Mouse (Mus musculus) forebrain, embryonic 16.5 days (tissue): Measurements from ENCODE around the gene Dnajc28. TPM values are rescaled to one million over a fixed set of nuclear protein-coding genes. Genes with fewer than 3 reads are reported as not detected.

Experiments
- ATAC-seq: fragments of 200-750 bp; cut with Nextera tagmentation; 2 replicates; pipeline ENCODE4 v1.8.0; 2017; ENCODE audit warnings: mild to moderate bottlenecking, moderate library complexity
- H3K27ac ChIP-seq: fragments of 300-500 bp; sonication (generic); 2 replicates; pipeline ENCODE4 v1.5.1; 2014; ENCODE audit warnings: low read length, control low read depth
- H3K27me3 ChIP-seq: fragments of 300-500 bp; sonication (generic); replicated peaks from 2 replicates; pipeline ENCODE4 v1.6.1; 2014; ENCODE audit warnings: low read length; ENCODE audit not compliant: control insufficient read depth, insufficient read depth
- H3K36me3 ChIP-seq: fragments of 300-500 bp; sonication (generic); 2 replicates; pipeline ENCODE4 v1.6.1; 2014; ENCODE audit not compliant: control insufficient read depth, insufficient read depth
- H3K4me1 ChIP-seq: fragments of 300-500 bp; sonication (generic); replicated peaks from 2 replicates; pipeline ENCODE4 v1.6.1; 2014; ENCODE audit warnings: low read length; ENCODE audit not compliant: control insufficient read depth, insufficient read depth
- H3K4me2 ChIP-seq: fragments of 300-500 bp; sonication (generic); 2 replicates; pipeline ENCODE4 v1.6.1; 2014; ENCODE audit warnings: mild to moderate bottlenecking, low read length, control low read depth
- H3K4me3 ChIP-seq: fragments of 300-500 bp; sonication (generic); replicated peaks from 2 replicates; pipeline ENCODE4 v1.5.1; 2014; ENCODE audit warnings: mild to moderate bottlenecking, low read length, control low read depth
- H3K9ac ChIP-seq: fragments of 300-500 bp; sonication (generic); replicated peaks from 2 replicates; pipeline ENCODE4 v1.6.1; 2014; ENCODE audit warnings: low read depth, low read length, control low read depth
- H3K9me3 ChIP-seq: fragments of 300-500 bp; sonication (generic); 2 replicates; pipeline ENCODE4 v1.6.1; 2016; ENCODE audit warnings: low read length; ENCODE audit not compliant: control insufficient read depth
- WGBS: fragments of 180-500 bp; shearing (Covaris S2); extraction: QIAGEN DNeasy Blood & Tissue Kit; methylation state at CpG from one replicate; pipeline ENCODE4 v1.1.7; 2014; 5-methylcytosine and 5-hydroxymethylcytosine counted together
- polyA plus RNA-seq: library from polyadenylated mRNA; unstranded; fragments of >200 nt; fragmentation: Nextera tagmentation; extraction: Ambion mirVana; gene quantifications from 2 replicates; pipeline ENCODE4 v1.2.1, GENCODE M21; 2015

The Dnajc28 gene
- polyA plus RNA-seq: 6.9 and 8.5 TPM in 2 replicates

DNA sequence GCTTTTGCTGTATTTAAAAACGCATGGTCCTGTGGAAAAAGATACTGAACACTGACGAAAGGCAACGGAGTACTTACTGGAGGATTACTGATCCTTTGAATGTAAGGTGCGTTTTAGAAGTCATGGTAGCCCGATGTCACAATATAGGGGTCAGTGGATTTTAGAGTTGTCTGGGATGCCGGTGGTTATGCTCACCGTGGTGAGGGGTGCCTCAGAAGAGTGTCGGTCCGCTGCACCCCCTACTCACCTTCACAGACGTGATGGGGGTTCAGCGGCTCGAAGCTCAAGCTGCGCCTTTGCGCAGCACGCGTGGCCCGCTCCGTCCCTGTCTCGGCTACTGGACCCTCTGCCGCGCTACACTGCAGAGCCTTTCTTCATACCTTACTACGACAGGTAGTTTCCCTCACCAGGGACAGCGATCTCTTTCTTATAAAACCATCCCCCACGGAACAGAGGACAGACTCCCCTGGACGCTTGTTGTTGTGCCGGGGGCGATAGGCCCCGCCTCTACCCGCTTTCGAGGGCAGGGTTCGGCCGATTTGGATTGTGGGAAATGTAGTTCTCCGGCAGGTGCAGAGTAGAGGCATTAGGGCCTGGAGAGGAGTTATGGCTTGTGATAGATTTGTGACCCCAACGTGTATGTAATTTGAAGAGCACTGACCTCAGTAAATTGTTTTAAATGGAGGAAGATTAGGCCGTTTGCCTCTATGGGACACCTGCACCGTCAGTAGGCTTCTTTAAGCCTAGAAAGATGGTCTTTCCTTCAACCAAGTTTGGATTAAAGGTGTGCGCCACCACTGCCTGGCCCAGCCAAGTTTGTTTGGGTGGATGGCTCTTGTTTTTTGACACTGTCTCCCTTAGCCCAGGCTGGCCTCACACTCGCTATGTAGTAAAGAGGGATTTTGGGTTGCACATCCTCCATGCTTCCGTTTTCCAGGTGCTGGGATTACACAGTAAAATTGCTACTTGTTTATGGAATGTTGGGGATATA lies at the start of gene Dnajc28:
TSS of gene Dnajc28 (minus strand) at position 516 of the 991 bp plus-strand sequence.
- H3K4me3 ChIP-seq: peak within 1 kb of the TSS; percentile 73
- H3K4me2 ChIP-seq: peak within 1 kb of the TSS; percentile 81
- H3K27ac ChIP-seq: no peak within 1 kb of the TSS
- WGBS: 9% methylated on average over 39 of the region's 39 CpGs
- peak; percentile 97 for ATAC-seq
- no peaks in the 10 kb centered on the region for H3K9me3 ChIP-seq
- H3K4me1 ChIP-seq: peaks cover 5% of the 10 kb centered on the region
- H3K36me3 ChIP-seq: peaks cover 9% of the 10 kb centered on the region
- peak within 1 kb of the TSS; percentile 80 for H3K9ac ChIP-seq
- no peaks in the 10 kb centered on the region for H3K27me3 ChIP-seq

DNA sequence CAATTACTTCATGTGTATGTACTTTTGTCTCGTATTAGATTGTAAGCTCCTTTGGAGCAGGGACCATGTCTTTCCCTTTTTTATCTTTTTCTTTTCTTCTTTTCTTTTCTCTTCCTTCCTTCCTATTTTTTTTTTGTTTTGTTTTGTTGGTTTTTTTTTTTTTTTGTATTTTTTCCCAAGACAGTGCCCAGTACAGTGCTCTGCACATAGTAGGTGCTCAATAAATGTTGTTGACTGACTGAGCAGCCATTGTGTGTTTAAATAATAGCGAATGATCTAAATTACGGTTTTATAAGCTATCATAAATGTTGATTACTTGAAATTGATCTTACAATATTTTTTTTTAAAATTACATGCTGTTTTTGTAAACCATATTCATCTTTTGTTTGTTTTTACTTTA lies 45.0 kb upstream of the Dnajc28 start:
- Histone ChIP-seq H3K27ac (no peak overlapping the region), H3K9me3 (no peaks in the 10 kb centered on the region), H3K4me3 (no peak overlapping the region), H3K4me1 (peaks cover 5% of the 10 kb centered on the region), H3K4me2 (no peak overlapping the region), H3K27me3 (no peaks in the 10 kb centered on the region), H3K36me3 (peaks cover 60% of the 10 kb centered on the region), H3K9ac (no peak overlapping the region)
- no peak for ATAC-seq
- WGBS: 95% methylated on average over 3 of the region's 3 CpGs

- no peak for ATAC-seq
- peaks cover 5% of the 10 kb centered on the region for H3K4me1 ChIP-seq
- H3K9me3 ChIP-seq: no peaks in the 10 kb centered on the region
- no peaks in the 10 kb centered on the region for H3K27me3 ChIP-seq
- H3K27ac ChIP-seq: no peak overlapping the region
- H3K4me3 ChIP-seq: no peak overlapping the region
- H3K36me3 ChIP-seq: peaks cover 75% of the 10 kb centered on the region
- H3K9ac ChIP-seq: no peak overlapping the region
- no peak overlapping the region for H3K4me2 ChIP-seq
- 90% methylated on average over 16 of the region's 16 CpGs for WGBS
These were observed 43.5 kb upstream of the Dnajc28 start for GRCm38 (mm10) chr16:91662336-91662735.

DNA sequence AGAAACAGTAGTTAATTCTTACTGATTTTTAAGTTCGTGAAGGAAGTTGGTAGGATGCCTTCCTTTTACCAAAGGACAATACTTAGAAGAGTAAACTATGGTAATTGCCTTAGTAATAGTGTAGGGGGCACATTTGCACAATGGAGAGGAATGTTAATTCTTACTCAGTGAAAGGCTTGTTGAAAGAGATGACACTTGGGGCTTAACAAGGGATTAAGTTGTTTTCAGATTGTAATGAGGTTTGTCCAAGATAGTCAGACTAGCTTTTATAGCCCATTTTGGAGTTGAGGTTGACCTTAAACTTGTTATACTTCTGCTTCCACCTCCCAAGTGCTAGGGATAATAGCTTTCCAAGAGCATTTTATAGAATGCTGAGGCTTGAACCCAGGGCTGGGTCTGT lies 42.6 kb upstream of the Dnajc28 start:
- no peaks in the 10 kb centered on the region for H3K27me3 ChIP-seq
- peaks cover 5% of the 10 kb centered on the region for H3K4me1 ChIP-seq
- WGBS: 23% methylated on average over 1 of the region's 1 CpGs

GRCm38 (mm10) chr16:91659798-91660197 lies 41.0 kb upstream of the Dnajc28 start:
- Histone ChIP-seq H3K27me3 (no peaks in the 10 kb centered on the region), H3K9ac (no peak overlapping the region), H3K36me3 (peaks cover 83% of the 10 kb centered on the region), H3K4me3 (no peak overlapping the region), H3K4me1 (peaks cover 5% of the 10 kb centered on the region), H3K4me2 (no peak overlapping the region), H3K9me3 (no peaks in the 10 kb centered on the region), H3K27ac (no peak overlapping the region)
- 97% methylated on average over 20 of the region's 20 CpGs for WGBS
- ATAC-seq: no peak

More for the DNA sequence above, 42.6 kb upstream of the Dnajc28 start:
- Histone ChIP-seq H3K9me3 (no peaks in the 10 kb centered on the region), H3K4me3 (no peak overlapping the region), H3K27ac (no peak overlapping the region), H3K4me2 (no peak overlapping the region), H3K36me3 (peaks cover 79% of the 10 kb centered on the region), H3K9ac (no peak overlapping the region)
- ATAC-seq: no peak

GRCm38 (mm10) chr16:91658471-91658870 lies 39.6 kb upstream of the Dnajc28 start:
- Histone ChIP-seq H3K27ac (no peak overlapping the region), H3K27me3 (no peaks in the 10 kb centered on the region), H3K9ac (no peak overlapping the region), H3K4me1 (peaks cover 5% of the 10 kb centered on the region), H3K36me3 (peaks cover 77% of the 10 kb centered on the region), H3K4me2 (no peak overlapping the region), H3K9me3 (no peaks in the 10 kb centered on the region), H3K4me3 (no peak overlapping the region)
- ATAC-seq: no peak
- WGBS: 94% methylated on average over 5 of the region's 5 CpGs

- Histone ChIP-seq H3K27me3 (no peaks in the 10 kb centered on the region), H3K27ac (no peak overlapping the region), H3K9ac (no peak overlapping the region), H3K4me2 (no peak overlapping the region), H3K9me3 (no peaks in the 10 kb centered on the region), H3K4me1 (peaks cover 5% of the 10 kb centered on the region), H3K36me3 (peaks cover 69% of the 10 kb centered on the region), H3K4me3 (no peak overlapping the region)
- WGBS: 98% methylated on average over 17 of the region's 17 CpGs
- ATAC-seq: no peak
These were observed 38.5 kb upstream of the Dnajc28 start for GRCm38 (mm10) chr16:91657285-91657684.

GRCm38 (mm10) chr16:91655285-91655684 lies 36.5 kb upstream of the Dnajc28 start:
- 97% methylated on average over 9 of the region's 9 CpGs for WGBS
- Histone ChIP-seq H3K36me3 (peaks cover 64% of the 10 kb centered on the region), H3K9me3 (no peaks in the 10 kb centered on the region), H3K4me3 (no peak overlapping the region), H3K9ac (no peak overlapping the region), H3K27me3 (no peaks in the 10 kb centered on the region), H3K27ac (no peak overlapping the region), H3K4me2 (no peak overlapping the region), H3K4me1 (no peaks in the 10 kb centered on the region; the same call in none of the 2 replicates)
- ATAC-seq: no peak

- Histone ChIP-seq H3K36me3 (peaks cover 33% of the 10 kb centered on the region), H3K27me3 (no peaks in the 10 kb centered on the region), H3K4me3 (no peak overlapping the region), H3K4me2 (no peak overlapping the region), H3K4me1 (peaks cover 12% of the 10 kb centered on the region), H3K9me3 (no peaks in the 10 kb centered on the region), H3K27ac (no peak overlapping the region), H3K9ac (no peak overlapping the region)
- 91% methylated on average over 3 of the region's 3 CpGs for WGBS
- ATAC-seq: no peak
These were observed 33.4 kb upstream of the Dnajc28 start for GRCm38 (mm10) chr16:91652191-91652590.
